Mouse (Mus musculus): ENCODE measurements around the gene Rasa3. TPM values are rescaled to one million over a fixed set of nuclear protein-coding genes. Genes with fewer than 3 reads are reported as not detected.

Rasa3 gene
- total and polyA plus RNA-seq, 2 experiments from 2014 or later: 20.5 to 52.7 TPM

GRCm38 (mm10) chr8:13595861-13596260, 81.5 kb downstream of the Rasa3 start:
- ATAC-seq (ENCODE audit: low FRiP score) (no peak), DNase-seq (ENCODE audit: low spot score) (no peak)
- no peak for TF ChIP-seq CTCF (IDR thresholded peaks at IDR 0.05)
- 87% methylated on average over 6 of the region's 6 CpGs for WGBS
- H3K27me3 ChIP-seq (ENCODE audit: insufficient read depth, low read length): no peaks in the 10 kb centered on the region
- H3K36me3 ChIP-seq (ENCODE audit: insufficient read depth, low read length): peaks cover 8% of the 10 kb centered on the region
- H3K4me1 ChIP-seq (ENCODE audit: insufficient read depth, low read length): no peaks in the 10 kb centered on the region
- H3K4me3 ChIP-seq (ENCODE audit: low read depth, low read length): no peak overlapping the region
- H3K27ac ChIP-seq (ENCODE audit: low read depth, low read length): no peak overlapping the region
- no peak overlapping the region for H3K9ac ChIP-seq (replicated peaks; ENCODE audit: low read length, poor library complexity, severe bottlenecking)
- no peak overlapping the region for H3K4me2 ChIP-seq (ENCODE audit: low read depth, low read length, poor library complexity, severe bottlenecking)
- no peaks in the 10 kb centered on the region for H3K9me3 ChIP-seq (ENCODE audit: low read length)

- H3K27ac ChIP-seq (ENCODE audit: low read depth, low read length): no peak overlapping the region
- DNase-seq (ENCODE audit: low spot score) (peak; percentile 4), ATAC-seq (ENCODE audit: low FRiP score) (no peak)
- H3K36me3 ChIP-seq (ENCODE audit: insufficient read depth, low read length): peaks cover 11% of the 10 kb centered on the region
- no peaks in the 10 kb centered on the region for H3K4me1 ChIP-seq (ENCODE audit: insufficient read depth, low read length)
- H3K4me2 ChIP-seq (ENCODE audit: low read depth, low read length, poor library complexity, severe bottlenecking): no peak overlapping the region
- TF ChIP-seq CTCF (IDR thresholded peaks at IDR 0.05): no peak
- no peak overlapping the region for H3K9ac ChIP-seq (replicated peaks; ENCODE audit: low read length, poor library complexity, severe bottlenecking)
- no peaks in the 10 kb centered on the region for H3K9me3 ChIP-seq (ENCODE audit: low read length)
- no peak overlapping the region for H3K4me3 ChIP-seq (ENCODE audit: low read depth, low read length)
- no peaks in the 10 kb centered on the region for H3K27me3 ChIP-seq (ENCODE audit: insufficient read depth, low read length)
- WGBS: 88% methylated on average over 11 of the region's 11 CpGs
Observed at GRCm38 (mm10) chr8:13594884-13595323, 82.5 kb downstream of the Rasa3 start.

GRCm38 (mm10) chr8:13593340-13593739, 84.1 kb downstream of the Rasa3 start:
- Histone ChIP-seq H3K27ac (ENCODE audit: low read depth, low read length) (no peak overlapping the region), H3K4me1 (ENCODE audit: insufficient read depth, low read length) (no peaks in the 10 kb centered on the region), H3K9me3 (ENCODE audit: low read length) (no peaks in the 10 kb centered on the region), H3K4me2 (ENCODE audit: low read depth, low read length, poor library complexity, severe bottlenecking) (no peak overlapping the region), H3K9ac (replicated peaks; ENCODE audit: low read length, poor library complexity, severe bottlenecking) (no peak overlapping the region), H3K4me3 (ENCODE audit: low read depth, low read length) (no peak overlapping the region), H3K36me3 (ENCODE audit: insufficient read depth, low read length) (peaks cover 19% of the 10 kb centered on the region), H3K27me3 (ENCODE audit: insufficient read depth, low read length) (no peaks in the 10 kb centered on the region)
- WGBS: 89% methylated on average over 8 of the region's 8 CpGs
- ATAC-seq (ENCODE audit: low FRiP score) (no peak), DNase-seq (ENCODE audit: low spot score) (no peak)
- no peak for TF ChIP-seq CTCF (IDR thresholded peaks at IDR 0.05)

- DNase-seq (ENCODE audit: low spot score) (peak; percentile 51), ATAC-seq (ENCODE audit: low FRiP score) (peak; percentile 64; the same call in 1 of the 2 replicates)
- no peaks in the 10 kb centered on the region for H3K4me1 ChIP-seq (ENCODE audit: insufficient read depth, low read length)
- H3K36me3 ChIP-seq (ENCODE audit: insufficient read depth, low read length): peaks cover 17% of the 10 kb centered on the region; the same call in 1 of the 2 replicates
- 61% methylated on average over 6 of the region's 6 CpGs for WGBS
- H3K4me2 ChIP-seq (ENCODE audit: low read depth, low read length, poor library complexity, severe bottlenecking): no peak overlapping the region
- H3K9me3 ChIP-seq (ENCODE audit: low read length): no peaks in the 10 kb centered on the region
- H3K9ac ChIP-seq (replicated peaks; ENCODE audit: low read length, poor library complexity, severe bottlenecking): no peak overlapping the region
- TF ChIP-seq CTCF (IDR thresholded peaks at IDR 0.05): no peak
- H3K4me3 ChIP-seq (ENCODE audit: low read depth, low read length): no peak overlapping the region
- H3K27ac ChIP-seq (ENCODE audit: low read depth, low read length): no peak overlapping the region
- H3K27me3 ChIP-seq (ENCODE audit: insufficient read depth, low read length): no peaks in the 10 kb centered on the region
Observed at GRCm38 (mm10) chr8:13591246-13591645, 86.2 kb downstream of the Rasa3 start.

GRCm38 (mm10) chr8:13589071-13589470, 88.3 kb downstream of the Rasa3 start:
- ATAC-seq (ENCODE audit: low FRiP score) (no peak), DNase-seq (ENCODE audit: low spot score) (no peak)
- no peak overlapping the region for H3K4me3 ChIP-seq (ENCODE audit: low read depth, low read length)
- H3K9me3 ChIP-seq (ENCODE audit: low read length): no peaks in the 10 kb centered on the region
- peaks cover 24% of the 10 kb centered on the region for H3K36me3 ChIP-seq (ENCODE audit: insufficient read depth, low read length)
- no peaks in the 10 kb centered on the region for H3K4me1 ChIP-seq (ENCODE audit: insufficient read depth, low read length)
- WGBS: 90% methylated on average over 6 of the region's 6 CpGs
- H3K4me2 ChIP-seq (ENCODE audit: low read depth, low read length, poor library complexity, severe bottlenecking): no peak overlapping the region
- no peaks in the 10 kb centered on the region for H3K27me3 ChIP-seq (ENCODE audit: insufficient read depth, low read length)
- H3K27ac ChIP-seq (ENCODE audit: low read depth, low read length): no peak overlapping the region
- no peak for TF ChIP-seq CTCF (IDR thresholded peaks at IDR 0.05)
- H3K9ac ChIP-seq (replicated peaks; ENCODE audit: low read length, poor library complexity, severe bottlenecking): no peak overlapping the region

GRCm38 (mm10) chr8:13584652-13585051, 92.8 kb downstream of the Rasa3 start:
- DNase-seq (ENCODE audit: low spot score) (no peak), ATAC-seq (ENCODE audit: low FRiP score) (no peak)
- Histone ChIP-seq H3K9ac (replicated peaks; ENCODE audit: low read length, poor library complexity, severe bottlenecking) (no peak overlapping the region), H3K9me3 (ENCODE audit: low read length) (no peaks in the 10 kb centered on the region), H3K4me3 (ENCODE audit: low read depth, low read length) (no peak overlapping the region), H3K36me3 (ENCODE audit: insufficient read depth, low read length) (peaks cover 50% of the 10 kb centered on the region), H3K27ac (ENCODE audit: low read depth, low read length) (no peak overlapping the region), H3K27me3 (ENCODE audit: insufficient read depth, low read length) (no peaks in the 10 kb centered on the region), H3K4me2 (ENCODE audit: low read depth, low read length, poor library complexity, severe bottlenecking) (no peak overlapping the region), H3K4me1 (ENCODE audit: insufficient read depth, low read length) (no peaks in the 10 kb centered on the region)
- no peak for TF ChIP-seq CTCF (IDR thresholded peaks at IDR 0.05)
- 88% methylated on average over 8 of the region's 8 CpGs for WGBS
